Mouse (Mus musculus): ENCODE results near the gene Ssxb10.
A peak's percentile ranks its signal among the peaks of the same experiment; 100 is the strongest.
"Not testable (repeated sequence)": the region's sequence is repeated elsewhere in the genome, so short reads cannot be mapped to it uniquely, and the experiment has no call there.

The Ssxb10 gene

DNA sequence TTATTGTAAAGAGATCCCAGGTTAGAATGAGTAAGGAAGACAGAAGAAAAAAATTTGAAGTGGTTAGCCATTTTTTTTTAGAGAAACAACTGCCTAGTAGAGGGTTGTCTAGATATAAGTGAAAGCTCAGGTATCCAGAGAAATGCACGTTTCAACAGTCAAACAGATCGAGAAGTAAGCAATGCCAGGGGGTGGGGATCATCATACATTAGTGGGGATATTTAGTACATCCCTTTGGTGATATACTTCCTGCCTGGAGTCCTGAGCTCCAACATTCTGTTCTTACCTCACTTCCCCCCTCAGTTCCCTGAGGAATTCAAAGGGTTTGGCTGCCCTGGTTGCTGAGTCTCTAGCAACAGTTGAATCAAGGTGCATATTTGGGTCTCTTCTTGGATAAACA, at the start of gene Ssxb10:
TSS of gene Ssxb10 (plus strand) at position 301 of the 400 bp plus-strand sequence.
- Histone ChIP-seq H3K27me3 (ENCODE audit: control insufficient read depth, insufficient read depth, low read length, poor library complexity, severe bottlenecking) (no peaks in the 10 kb centered on the region), H3K36me3 (ENCODE audit: control insufficient read depth, insufficient read depth, low read length, poor library complexity, severe bottlenecking) (no peaks in the 10 kb centered on the region)
- no peak for DNase-seq (ENCODE audit: low read depth, low spot score)

- DNase-seq (ENCODE audit: low read depth, low spot score): no peak
- H3K36me3 ChIP-seq (ENCODE audit: control insufficient read depth, insufficient read depth, low read length, poor library complexity, severe bottlenecking): no peaks in the 10 kb centered on the region
- H3K27me3 ChIP-seq (ENCODE audit: control insufficient read depth, insufficient read depth, low read length, poor library complexity, severe bottlenecking): no peaks in the 10 kb centered on the region
Observed at GRCm38 (mm10) chrX:8288621-8289020, 38.6 kb upstream of the Ssxb10 start.

- Histone ChIP-seq H3K27me3 (ENCODE audit: control insufficient read depth, insufficient read depth, low read length, poor library complexity, severe bottlenecking) (no peaks in the 10 kb centered on the region), H3K36me3 (ENCODE audit: control insufficient read depth, insufficient read depth, low read length, poor library complexity, severe bottlenecking) (no peaks in the 10 kb centered on the region)
- no peak for DNase-seq (ENCODE audit: low read depth, low spot score)
Observed at GRCm38 (mm10) chrX:8309302-8309701, 17.9 kb upstream of the Ssxb10 start.

DNA sequence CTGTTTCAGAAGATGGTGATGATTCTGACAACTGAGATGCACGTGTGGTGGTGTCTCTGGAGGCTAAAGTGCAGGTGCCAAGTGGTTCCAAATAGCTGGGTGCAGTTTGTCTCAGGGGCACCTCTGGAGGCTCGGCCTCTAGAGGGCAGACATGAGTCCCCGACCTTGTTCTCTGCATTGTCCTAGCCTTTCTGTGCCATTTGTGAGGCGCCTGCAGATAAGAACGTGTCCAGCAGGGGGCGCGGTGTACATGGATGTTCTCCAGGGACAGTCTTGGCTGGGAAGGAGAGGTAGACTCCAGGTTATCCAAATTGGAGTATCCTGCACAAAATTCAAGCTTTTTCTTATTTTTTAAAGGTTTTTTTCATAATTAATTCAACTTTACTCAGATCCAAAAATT, 12.3 kb upstream of the Ssxb10 start:
- not testable (repeated sequence) for H3K27me3 ChIP-seq (ENCODE audit: control insufficient read depth, insufficient read depth, low read length, poor library complexity, severe bottlenecking); H3K36me3 ChIP-seq (ENCODE audit: control insufficient read depth, insufficient read depth, low read length, poor library complexity, severe bottlenecking)
- DNase-seq (ENCODE audit: low read depth, low spot score): peak; percentile 50

DNA sequence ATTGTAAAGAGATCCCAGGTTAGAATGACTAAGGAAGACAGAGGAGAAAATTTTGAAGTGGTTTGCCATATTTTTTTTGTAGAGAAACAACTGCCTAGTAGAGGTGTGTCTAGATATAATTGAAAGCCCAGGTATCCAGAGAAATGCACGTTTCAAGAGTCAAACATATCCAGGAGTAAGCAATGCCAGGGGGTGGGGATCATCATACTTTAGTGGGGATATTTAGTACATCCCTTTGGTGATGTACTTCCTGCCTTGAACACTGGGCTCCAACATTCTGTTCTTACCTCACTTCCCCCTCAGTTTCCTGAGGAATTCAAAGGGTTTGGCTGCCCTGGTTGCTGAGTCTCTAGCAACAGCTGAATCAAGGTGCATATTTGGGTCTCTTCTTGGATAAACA, 39.5 kb downstream of the Ssxb10 start, which contains the start of gene Ssxb9:
TSS of gene Ssxb9 (plus strand) at position 301 of the 400 bp plus-strand sequence.
- not testable (repeated sequence) for H3K36me3 ChIP-seq (ENCODE audit: control insufficient read depth, insufficient read depth, low read length, poor library complexity, severe bottlenecking); DNase-seq (ENCODE audit: low read depth, low spot score); H3K27me3 ChIP-seq (ENCODE audit: control insufficient read depth, insufficient read depth, low read length, poor library complexity, severe bottlenecking)
